Comparison of ENCODE assay signal across 7 mouse cellular contexts in genomic region chr7:102222336-102222735, GRCm38 (mm10). TPM values are rescaled to one million over a fixed set of nuclear protein-coding genes. Genes with fewer than 3 reads are reported as not detected.
DNase-seq lines count a peak whose midpoint lies in the region; ATAC-seq lines count a peak whose summit lies in the region.

No protein-coding gene starts in this region.

- H3K4me1 ChIP-seq in heart, embryonic 15.5 days (replicated peaks): peaks cover 6% of the 10 kb centered on the region

- no peaks in the 10 kb centered on the region for H3K9me3 ChIP-seq in heart, embryonic 15.5 days (replicated peaks)

- WGBS in heart, embryonic 15.5 days: under 1% methylated on average over 9 of the region's 13 CpGs

- ATAC-seq in heart, embryonic 15.5 days (replicated peaks; ENCODE audit: insufficient number of reproducible peaks, insufficient read depth, low FRiP score, low read depth): peak; percentile 50; the same call in 1 of the 2 replicates
- peak; percentile 70; the same call in 1 of the 2 replicates for ATAC-seq in megakaryocyte-erythroid progenitor cell, adult 5-6 weeks (replicated peaks; ENCODE audit: low FRiP score, low TSS enrichment, poor library complexity, severe bottlenecking)

- H3K36me3 ChIP-seq in heart, embryonic 15.5 days: no peaks in the 10 kb centered on the region

- H3K27me3 ChIP-seq in heart, embryonic 15.5 days: no peaks in the 10 kb centered on the region

- peak overlapping the region; percentile 83 for H3K4me2 ChIP-seq in heart, embryonic 15.5 days

- H3K9ac ChIP-seq in heart, embryonic 15.5 days: peak overlapping the region; percentile 74

- DNase-seq in B cell, adult 2 months: peak; percentile 50
- peak; percentile 81 for DNase-seq in ES-CJ7 (ENCODE audit: low read depth, low spot score)
- DNase-seq in embryo, embryonic 10.5 days (ENCODE audit: low spot score): peak; percentile 81
- DNase-seq in kidney, postnatal 36 days: peak; percentile 57 to 62
- peak; percentile 40 for DNase-seq in thymus, postnatal 25 days

- H3K27ac ChIP-seq in heart, embryonic 15.5 days: peak overlapping the region; percentile 74

- peak overlapping the region; percentile 77 for H3K4me3 ChIP-seq in heart, embryonic 15.5 days

RNA-seq across cellular contexts. Expression of gene Pgap2, which starts 12.3 kb away (rescaled TPM):
- 50.8 and 59.0 TPM in 2 replicates for polyA plus RNA-seq in heart, embryonic 15.5 days (2015; fragmentation: Nextera tagmentation; extraction: Ambion mirVana)
- total RNA-seq in megakaryocyte-erythroid progenitor cell, adult 5-6 weeks (2014; fragmentation: Nextera tagmentation): 40.0 and 41.2 TPM in 2 replicates
- 17.5 and 21.8 TPM in 2 replicates for total RNA-seq in megakaryocyte-erythroid progenitor cell, adult 5-6 weeks (2017)

RNA-seq across cellular contexts. Expression of gene Nup98, which starts 12.4 kb away (rescaled TPM):
- polyA plus RNA-seq in heart, embryonic 15.5 days (2015; fragmentation: Nextera tagmentation; extraction: Ambion mirVana): 17.8 and 22.0 TPM in 2 replicates
- 71.1 and 73.6 TPM in 2 replicates for total RNA-seq in megakaryocyte-erythroid progenitor cell, adult 5-6 weeks (2014; fragmentation: Nextera tagmentation)
- 50.4 and 59.9 TPM in 2 replicates for total RNA-seq in megakaryocyte-erythroid progenitor cell, adult 5-6 weeks (2017)

RNA-seq across cellular contexts. Expression of gene Rhog, which starts 33.5 kb away (rescaled TPM):
- 37.6 and 53.6 TPM in 2 replicates for polyA plus RNA-seq in heart, embryonic 15.5 days (2015; fragmentation: Nextera tagmentation; extraction: Ambion mirVana)
- 145 and 157 TPM in 2 replicates for total RNA-seq in megakaryocyte-erythroid progenitor cell, adult 5-6 weeks (2014; fragmentation: Nextera tagmentation)
- 20.5 and 38.6 TPM in 2 replicates for total RNA-seq in megakaryocyte-erythroid progenitor cell, adult 5-6 weeks (2017)

RNA-seq across cellular contexts. Expression of gene Stim1, which starts 45.3 kb away (rescaled TPM):
- polyA plus RNA-seq in heart, embryonic 15.5 days (2015; fragmentation: Nextera tagmentation; extraction: Ambion mirVana): 14.7 and 16.5 TPM in 2 replicates
- total RNA-seq in megakaryocyte-erythroid progenitor cell, adult 5-6 weeks (2014; fragmentation: Nextera tagmentation): 23.4 and 37.7 TPM in 2 replicates
- total RNA-seq in megakaryocyte-erythroid progenitor cell, adult 5-6 weeks (2017): 18.4 and 19.4 TPM in 2 replicates

Comparison
In these comparisons a context has a peak if more than half of its experiments do, and no peak if none do; other contexts are left out.
1. Peak in every context shown above with its lines: DNase-seq, ATAC-seq, H3K4me3 ChIP-seq and H3K27ac ChIP-seq.